Mouse (Mus musculus): ENCODE results near the gene Selplg. TPM values are rescaled to one million over a fixed set of nuclear protein-coding genes. Genes with fewer than 3 reads are reported as not detected.

The Selplg gene
- total and polyA plus RNA-seq, 3 experiments: 3.4 to 14.1 (median 4.5) TPM

DNA sequence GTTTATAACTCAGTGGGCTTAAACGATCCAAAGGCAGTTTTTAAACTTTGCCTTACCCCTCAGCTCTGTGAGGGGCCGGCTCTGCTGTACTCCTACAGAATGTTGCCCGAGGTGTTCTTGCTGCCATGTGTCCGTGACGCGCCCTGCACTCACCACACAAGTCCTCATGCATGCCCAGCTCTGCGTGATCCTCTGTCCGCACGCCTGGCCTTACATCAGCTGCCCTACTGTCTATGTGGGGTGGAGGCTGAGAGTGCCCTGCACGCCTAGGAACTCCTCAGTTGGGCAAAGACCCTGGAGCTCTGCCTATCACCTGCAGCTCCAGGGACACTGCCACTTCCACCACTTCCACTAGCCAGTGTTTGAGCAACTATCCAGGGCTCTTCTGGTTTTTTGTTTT is 26.1 kb upstream of the Selplg start:
- H3K27ac ChIP-seq: peak overlapping the region; percentile 63
- 66% methylated on average over 10 of the region's 10 CpGs for WGBS
- H3K4me3 ChIP-seq: no peak overlapping the region
- peak in 1 of 2 experiments; percentile 45 for DNase-seq
- H3K79me2 ChIP-seq (replicated peaks; ENCODE audit: control insufficient read depth, insufficient read depth, low read length): peaks cover 5% of the 10 kb centered on the region; the same call in 1 of the 2 replicates
- peak overlapping the region; percentile 30; the same call in 1 of the 2 replicates for H3K9ac ChIP-seq (ENCODE audit: low read depth, low read length)
- no peaks in the 10 kb centered on the region; the same call in none of the 2 replicates for H3K36me3 ChIP-seq (ENCODE audit: control insufficient read depth, insufficient read depth, low read length)
- H3K4me1 ChIP-seq (ENCODE audit: control insufficient read depth, insufficient read depth, low read length): peaks cover 29% of the 10 kb centered on the region
- no peak for TF ChIP-seq CTCF (IDR thresholded peaks at IDR 0.05)
- TF ChIP-seq POLR2A (IDR thresholded peaks at IDR 0.05; ENCODE audit: insufficient read depth, low read depth, low read length): no peak
- no peak for TF ChIP-seq EP300 (IDR thresholded peaks at IDR 0.05; ENCODE audit: insufficient read depth, low read depth, low read length)
- intact Hi-C loops (cut with DNase I): loop anchor here (5.0 to 10.0 kb wide), 2 partner anchors 34 to 266 kb away; partner anchors contain the start of gene Alkbh2
- H3K27me3 ChIP-seq (ENCODE audit: control insufficient read depth, insufficient read depth, low read length): no peaks in the 10 kb centered on the region

GRCm38 (mm10) chr5:113857631-113858030 is 25.2 kb upstream of the Selplg start:
- H3K79me2 ChIP-seq (replicated peaks; ENCODE audit: control insufficient read depth, insufficient read depth, low read length): peaks cover 7% of the 10 kb centered on the region
- TF ChIP-seq CTCF (IDR thresholded peaks at IDR 0.05) (peak; percentile 54), EP300 (IDR thresholded peaks at IDR 0.05; ENCODE audit: insufficient read depth, low read depth, low read length) (no peak)
- no peak overlapping the region; the same call in 1 of the 2 replicates for H3K27ac ChIP-seq
- WGBS: 63% methylated on average over 8 of the region's 8 CpGs
- no peak for DNase-seq
- intact Hi-C loops (cut with DNase I): loop anchor here (5.0 to 10.0 kb wide), 2 partner anchors 35 to 267 kb away; partner anchors contain the start of gene Alkbh2
- H3K36me3 ChIP-seq (ENCODE audit: control insufficient read depth, insufficient read depth, low read length): no peaks in the 10 kb centered on the region; the same call in none of the 2 replicates
- H3K27me3 ChIP-seq (ENCODE audit: control insufficient read depth, insufficient read depth, low read length): no peaks in the 10 kb centered on the region
- H3K4me3 ChIP-seq: no peak overlapping the region
- peaks cover 29% of the 10 kb centered on the region for H3K4me1 ChIP-seq (ENCODE audit: control insufficient read depth, insufficient read depth, low read length)
- H3K9ac ChIP-seq (ENCODE audit: low read depth, low read length): no peak overlapping the region

DNA sequence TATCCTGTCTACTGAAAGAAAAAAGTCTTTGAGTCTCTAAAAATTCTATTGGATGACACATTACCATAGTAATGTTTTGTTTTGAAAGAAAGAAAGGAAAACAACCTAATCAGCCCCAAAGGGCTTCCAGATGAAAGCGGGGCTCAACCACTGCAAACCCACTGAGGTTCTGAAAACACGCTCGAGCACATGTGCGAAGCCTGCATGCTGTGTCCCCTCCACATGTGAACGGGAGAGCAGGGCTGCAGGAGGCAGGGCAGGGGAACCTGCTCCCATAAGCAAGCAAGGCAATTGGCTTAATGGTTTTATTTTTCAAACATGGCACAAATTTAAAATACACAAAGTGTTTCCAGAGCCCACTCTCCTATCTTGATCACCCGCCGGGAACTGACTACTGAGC is 24.2 kb upstream of the Selplg start:
- no peak for TF ChIP-seq POLR2A (IDR thresholded peaks at IDR 0.05; ENCODE audit: insufficient read depth, low read depth, low read length)
- no peak for TF ChIP-seq CTCF (IDR thresholded peaks at IDR 0.05)
- TF ChIP-seq EP300 (IDR thresholded peaks at IDR 0.05; ENCODE audit: insufficient read depth, low read depth, low read length): no peak
- H3K9ac ChIP-seq (ENCODE audit: low read depth, low read length): no peak overlapping the region
- H3K27me3 ChIP-seq (ENCODE audit: control insufficient read depth, insufficient read depth, low read length): no peaks in the 10 kb centered on the region
- peaks cover 7% of the 10 kb centered on the region for H3K79me2 ChIP-seq (replicated peaks; ENCODE audit: control insufficient read depth, insufficient read depth, low read length)
- H3K36me3 ChIP-seq (ENCODE audit: control insufficient read depth, insufficient read depth, low read length): no peaks in the 10 kb centered on the region; the same call in none of the 2 replicates
- intact Hi-C loops (cut with DNase I): loop anchor here (5.0 to 10.0 kb wide), 2 partner anchors 36 to 268 kb away; partner anchors contain the start of gene Alkbh2
- 65% methylated on average over 7 of the region's 7 CpGs for WGBS
- H3K4me3 ChIP-seq: no peak overlapping the region
- peak overlapping the region; percentile 72 for H3K27ac ChIP-seq
- H3K4me1 ChIP-seq (ENCODE audit: control insufficient read depth, insufficient read depth, low read length): peaks cover 29% of the 10 kb centered on the region
- no peak for DNase-seq

DNA sequence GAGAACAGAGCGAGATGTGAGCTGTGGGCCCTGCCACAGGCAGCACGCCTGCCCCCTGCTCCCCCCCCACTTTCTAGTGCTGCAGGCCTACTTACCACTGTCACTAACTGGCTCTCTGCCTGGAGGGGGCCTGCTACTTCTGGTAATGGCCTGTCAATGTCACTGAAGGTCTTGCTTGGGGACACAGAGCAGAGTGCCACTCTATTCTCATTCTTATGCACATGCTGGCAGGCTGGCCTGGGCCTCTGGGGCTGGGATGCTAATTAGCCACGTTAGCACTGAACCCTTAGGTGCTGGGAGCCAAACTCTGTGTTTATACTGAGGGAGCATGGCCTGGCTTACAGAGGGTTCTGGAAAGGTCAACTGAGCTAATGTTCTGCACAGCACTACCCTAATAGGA is 23.3 kb upstream of the Selplg start:
- peaks cover 5% of the 10 kb centered on the region; the same call in 1 of the 2 replicates for H3K79me2 ChIP-seq (replicated peaks; ENCODE audit: control insufficient read depth, insufficient read depth, low read length)
- 37% methylated on average over 3 of the region's 3 CpGs for WGBS
- no peak for TF ChIP-seq POLR2A (IDR thresholded peaks at IDR 0.05; ENCODE audit: insufficient read depth, low read depth, low read length)
- no peak for TF ChIP-seq CTCF (IDR thresholded peaks at IDR 0.05)
- TF ChIP-seq EP300 (IDR thresholded peaks at IDR 0.05; ENCODE audit: insufficient read depth, low read depth, low read length): no peak
- no peaks in the 10 kb centered on the region for H3K27me3 ChIP-seq (ENCODE audit: control insufficient read depth, insufficient read depth, low read length)
- H3K4me3 ChIP-seq: no peak overlapping the region
- H3K9ac ChIP-seq (ENCODE audit: low read depth, low read length): peak overlapping the region; percentile 8; the same call in 1 of the 2 replicates
- intact Hi-C loops (cut with DNase I): loop anchor here (2.0 to 10.0 kb wide), 4 partner anchors 37 to 269 kb away; partner anchors contain the start of genes Alkbh2 and Coro1c
- peak overlapping the region; percentile 72 for H3K27ac ChIP-seq
- H3K4me1 ChIP-seq (ENCODE audit: control insufficient read depth, insufficient read depth, low read length): peaks cover 29% of the 10 kb centered on the region
- no peaks in the 10 kb centered on the region; the same call in none of the 2 replicates for H3K36me3 ChIP-seq (ENCODE audit: control insufficient read depth, insufficient read depth, low read length)
- DNase-seq: peak; percentile 52 to 55

- TF ChIP-seq EP300 (IDR thresholded peaks at IDR 0.05; ENCODE audit: insufficient read depth, low read depth, low read length) (no peak), CTCF (IDR thresholded peaks at IDR 0.05) (no peak), POLR2A (IDR thresholded peaks at IDR 0.05; ENCODE audit: insufficient read depth, low read depth, low read length) (no peak)
- Histone ChIP-seq H3K27me3 (ENCODE audit: control insufficient read depth, insufficient read depth, low read length) (no peaks in the 10 kb centered on the region), H3K36me3 (ENCODE audit: control insufficient read depth, insufficient read depth, low read length) (no peaks in the 10 kb centered on the region; the same call in none of the 2 replicates), H3K4me3 (no peak overlapping the region), H3K27ac (peak overlapping the region; percentile 72), H3K4me1 (ENCODE audit: control insufficient read depth, insufficient read depth, low read length) (peaks cover 29% of the 10 kb centered on the region), H3K9ac (ENCODE audit: low read depth, low read length) (0 out of 2 replicates have a peak overlapping the region, but pooled peaks have one; percentile 21), H3K79me2 (replicated peaks; ENCODE audit: control insufficient read depth, insufficient read depth, low read length) (peaks cover 5% of the 10 kb centered on the region; the same call in 1 of the 2 replicates)
- WGBS: 93% methylated on average over 10 of the region's 10 CpGs
- intact Hi-C loops (cut with DNase I): loop anchor here (2.0 to 10.0 kb wide), 4 partner anchors 37 to 270 kb away; partner anchors contain the start of genes Alkbh2 and Coro1c
- no peak for DNase-seq
These were observed 22.7 kb upstream of the Selplg start for GRCm38 (mm10) chr5:113855117-113855516.

GRCm38 (mm10) chr5:113854494-113854893 is 22.1 kb upstream of the Selplg start:
- Histone ChIP-seq H3K9ac (ENCODE audit: low read depth, low read length) (no peak overlapping the region), H3K4me3 (no peak overlapping the region), H3K36me3 (ENCODE audit: control insufficient read depth, insufficient read depth, low read length) (no peaks in the 10 kb centered on the region; the same call in none of the 2 replicates), H3K4me1 (ENCODE audit: control insufficient read depth, insufficient read depth, low read length) (peaks cover 27% of the 10 kb centered on the region), H3K79me2 (replicated peaks; ENCODE audit: control insufficient read depth, insufficient read depth, low read length) (peaks cover 5% of the 10 kb centered on the region; the same call in 1 of the 2 replicates), H3K27me3 (ENCODE audit: control insufficient read depth, insufficient read depth, low read length) (no peaks in the 10 kb centered on the region), H3K27ac (peak overlapping the region; percentile 0; the same call in 1 of the 2 replicates)
- TF ChIP-seq POLR2A (IDR thresholded peaks at IDR 0.05; ENCODE audit: insufficient read depth, low read depth, low read length) (no peak), CTCF (IDR thresholded peaks at IDR 0.05) (no peak; the same call in 1 of the 2 replicates), EP300 (IDR thresholded peaks at IDR 0.05; ENCODE audit: insufficient read depth, low read depth, low read length) (peak; percentile 98)
- 26% methylated on average over 14 of the region's 14 CpGs for WGBS
- intact Hi-C loops (cut with DNase I): loop anchor here (1.0 to 10.0 kb wide), 5 partner anchors 54 to 270 kb away; partner anchors contain the start of genes Alkbh2 and Coro1c
- peak; percentile 84 to 92 for DNase-seq

Data from heart, adult 2 months (tissue).